Mouse (Mus musculus): ENCODE results near the gene Unc5b. TPM values are rescaled to one million over a fixed set of nuclear protein-coding genes. Genes with fewer than 3 reads are reported as not detected.

Unc5b gene
- polyA plus RNA-seq, 1 experiment from 2014 or later = 10.0 TPM

Other genes with a start within 250 kb of the Unc5b start
- 0.70 and 1.3 TPM in 2 replicates for gene Cdh23, start 135.1 kb downstream of the Unc5b start, polyA plus RNA-seq (2015; fragmentation: Nextera tagmentation; extraction: Ambion mirVana)
- 6.6 and 8.0 TPM in 2 replicates for gene Slc29a3, start 78.8 kb downstream of the Unc5b start, polyA plus RNA-seq (2015; fragmentation: Nextera tagmentation; extraction: Ambion mirVana)

Measured in heart, embryonic 16.5 days (tissue).